Mouse (Mus musculus): ENCODE measurements around the gene Dact2.

Dact2 gene

DNA sequence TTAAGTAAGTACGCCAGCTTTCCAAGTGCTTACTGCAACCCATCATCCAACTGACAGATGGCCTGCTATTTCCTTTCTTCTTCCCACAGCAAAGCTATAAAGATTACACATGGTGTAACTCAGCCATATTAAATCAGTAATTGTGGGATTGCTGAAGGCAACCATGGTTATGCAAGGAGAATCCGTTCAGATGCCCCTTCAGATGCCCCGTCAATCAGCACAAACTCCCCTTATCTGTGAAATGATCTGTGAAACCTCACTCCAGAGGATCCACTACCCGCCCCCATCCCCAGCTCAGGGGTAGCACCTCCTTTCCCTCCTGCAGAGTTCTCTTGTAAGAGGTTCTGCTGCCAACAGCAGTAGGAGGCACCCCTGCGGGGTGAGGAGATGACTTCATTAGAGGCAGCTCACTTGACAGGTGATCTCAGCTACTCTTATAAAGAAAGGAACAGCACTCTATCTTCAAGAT, 3.0 kb upstream of the Dact2 start:
- DNase-seq = no peak

DNA sequence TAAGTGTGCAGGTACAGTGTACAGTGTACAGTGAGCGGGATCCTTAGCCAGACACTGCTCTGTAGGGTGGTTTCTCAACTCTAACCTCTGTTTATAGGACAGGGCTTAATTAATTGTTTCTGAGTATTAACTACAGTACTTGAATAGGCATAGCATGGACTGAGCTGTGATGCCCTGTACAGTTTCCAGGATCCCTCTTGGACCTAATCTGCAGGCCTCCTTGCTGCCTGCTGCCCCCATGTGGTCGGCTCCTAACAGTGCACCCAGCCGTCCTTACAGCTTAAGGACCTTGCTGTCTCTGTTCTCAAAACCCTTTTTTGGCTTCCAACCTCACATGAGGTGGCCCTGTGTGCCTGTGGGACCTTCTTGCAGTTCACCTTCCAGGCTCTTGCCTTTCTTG, 2.0 kb upstream of the Dact2 start:
- peak; percentile 50 to 58 for DNase-seq

DNA sequence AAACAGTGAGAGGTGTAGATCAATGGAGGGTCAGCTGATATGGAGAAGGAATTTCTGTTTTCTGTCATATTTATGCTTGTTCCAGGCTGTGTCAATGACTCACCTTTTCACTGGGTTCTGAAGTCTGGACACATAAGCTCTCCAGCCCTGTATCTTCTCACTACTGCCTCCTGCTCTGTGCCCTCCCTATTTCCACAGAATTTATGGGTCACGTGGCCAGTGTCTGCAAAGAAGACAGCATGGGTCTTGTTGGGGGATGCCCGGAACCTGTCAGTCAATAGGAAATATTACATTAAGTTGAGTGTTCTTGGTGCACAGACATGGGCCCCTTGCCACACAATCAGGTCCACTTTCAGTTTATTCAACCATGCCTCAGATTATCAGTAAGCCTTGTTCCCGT, 1.1 kb upstream of the Dact2 start:
- DNase-seq = no peak

DNA sequence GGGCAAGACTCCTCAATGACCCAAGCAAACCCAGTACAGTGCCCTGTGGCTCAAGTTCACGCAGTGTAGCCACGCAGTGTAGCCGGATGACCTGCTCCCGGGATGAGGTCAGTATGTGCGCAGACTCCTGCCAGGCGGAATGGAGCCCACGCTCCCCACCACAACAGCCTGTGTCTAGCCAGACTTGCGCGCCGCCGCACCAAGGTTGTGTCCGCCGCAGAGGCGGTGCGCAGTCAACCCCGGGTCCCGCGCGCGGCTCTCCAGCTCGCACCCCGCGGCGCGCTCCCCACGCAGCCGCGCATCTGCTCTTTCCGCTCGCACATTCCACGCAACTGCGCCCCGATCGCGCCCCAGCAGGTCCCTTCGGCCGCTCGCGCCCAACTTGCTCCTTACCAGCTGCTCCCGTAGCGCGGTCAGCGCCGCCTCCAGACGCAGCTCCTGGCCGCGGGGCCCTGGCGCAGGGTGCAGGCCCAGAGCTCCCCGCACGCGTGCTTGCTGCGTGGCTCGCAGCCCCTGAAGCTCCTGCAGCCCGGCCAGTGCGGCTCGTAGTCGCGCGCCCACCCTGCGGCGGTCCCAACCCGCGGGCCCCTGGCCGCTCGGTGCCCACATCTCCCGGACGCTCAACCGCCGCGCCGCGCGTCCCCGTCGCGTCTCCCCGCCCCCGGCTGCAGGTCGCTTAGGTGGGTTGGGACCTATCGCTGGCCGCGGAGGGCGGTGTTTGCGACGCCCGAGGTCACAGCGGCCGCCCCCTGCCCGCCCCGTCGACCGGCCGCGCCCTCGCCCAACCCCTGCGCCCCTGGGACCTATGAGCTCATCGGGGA, 773 bp downstream of the Dact2 start:
- peak; percentile 62 for DNase-seq

DNA sequence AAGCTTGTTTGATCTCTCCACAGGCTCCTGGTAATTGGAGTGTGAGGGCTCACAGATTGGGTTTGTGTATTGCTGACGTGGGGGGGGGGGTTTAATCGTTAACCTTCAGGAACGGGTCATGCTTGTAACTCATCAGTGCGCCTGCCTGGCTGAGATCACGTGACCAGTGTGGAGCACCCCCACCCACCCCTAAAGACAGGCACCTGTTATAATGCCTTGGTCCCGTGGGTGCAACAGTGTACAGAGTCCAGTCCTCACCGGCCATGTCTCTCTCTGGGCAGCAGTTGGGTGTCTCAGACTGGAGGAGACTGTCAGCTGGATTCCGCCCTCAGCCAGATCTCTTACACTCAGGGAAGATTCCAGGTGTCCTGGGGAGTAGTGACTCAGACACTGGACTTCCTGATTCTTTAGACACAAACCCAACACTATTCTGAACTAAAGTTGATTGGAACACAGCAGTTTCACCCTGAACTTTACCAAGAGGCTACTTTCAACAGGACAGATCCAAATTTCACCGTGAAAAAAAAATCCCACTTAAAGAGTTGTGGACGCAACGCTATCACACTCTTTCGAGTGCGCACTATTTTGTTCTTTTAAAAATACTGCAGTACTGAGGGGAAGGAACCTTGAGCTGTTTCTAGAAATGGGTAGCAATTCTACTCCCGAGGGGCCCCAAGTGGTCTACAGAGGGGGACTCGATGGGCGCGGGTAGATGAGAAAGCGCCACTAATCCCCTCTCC, 1.6 kb downstream of the Dact2 start:
- DNase-seq = peak in 1 of 2 experiments; percentile 17

DNA sequence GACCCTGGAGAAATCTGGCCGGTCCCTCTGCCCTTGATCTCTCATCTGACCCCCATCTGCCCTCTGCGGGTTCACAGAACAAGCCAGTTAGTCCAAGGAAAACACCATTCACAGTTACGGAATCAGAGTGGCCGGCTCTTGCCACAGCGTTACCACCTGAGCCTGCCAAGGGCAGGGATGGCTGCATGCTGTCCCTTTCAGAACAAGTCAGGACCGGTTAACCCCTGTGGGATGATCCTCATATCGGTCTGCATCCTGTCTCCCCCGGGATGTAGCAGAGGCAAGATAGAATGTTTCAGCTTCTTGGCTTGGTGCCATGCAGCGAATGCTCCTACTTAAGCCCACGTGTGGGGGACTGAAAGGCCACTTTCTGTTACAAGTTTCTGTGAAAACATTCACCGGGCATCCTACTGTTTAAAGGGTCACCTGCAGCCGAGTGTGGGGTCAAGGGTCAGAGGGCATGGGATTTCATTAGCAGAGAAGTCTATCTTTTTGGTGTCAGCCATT, 2.8 kb downstream of the Dact2 start:
- no peak for DNase-seq

DNA sequence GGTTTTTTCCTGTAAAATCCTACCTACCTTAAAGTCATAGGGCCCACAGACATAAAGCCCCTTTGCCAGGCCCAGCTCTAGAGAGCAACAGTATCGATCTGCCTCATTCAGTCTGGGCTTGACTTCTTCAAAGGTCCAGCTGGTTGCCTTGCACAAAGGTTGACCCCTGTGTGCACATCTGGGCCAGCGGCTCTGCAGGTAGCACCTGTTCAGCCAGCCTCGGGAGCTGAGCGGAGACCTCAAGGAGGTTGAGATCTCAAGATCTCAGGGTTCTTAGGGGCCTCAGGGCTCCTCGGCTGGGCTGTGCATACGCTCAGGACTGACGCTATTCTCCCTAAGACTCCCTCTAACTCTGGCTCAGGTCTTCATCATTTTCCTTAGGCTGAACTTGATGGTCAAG, 3.9 kb downstream of the Dact2 start:
- DNase-seq = no peak

DNA sequence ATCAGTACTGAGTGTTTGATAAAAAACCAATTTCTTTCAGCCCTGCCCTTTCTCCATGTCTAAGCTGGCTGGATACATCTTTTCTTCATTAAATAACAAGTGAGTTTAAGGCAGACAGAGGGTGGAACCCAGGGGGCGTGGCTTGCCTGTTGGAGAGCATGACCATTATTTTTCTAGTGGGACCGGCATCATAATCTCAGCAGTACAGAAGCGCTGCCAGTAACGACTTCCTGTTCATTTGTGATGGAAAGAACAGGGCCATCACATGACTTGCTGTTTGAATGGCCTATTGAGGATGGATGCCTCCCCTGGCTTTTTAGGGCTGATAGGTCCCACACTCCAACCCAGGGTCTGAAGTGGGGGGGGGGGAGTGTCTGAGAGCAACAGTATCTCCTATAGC, 4.5 kb downstream of the Dact2 start:
- DNase-seq = no peak

DNA sequence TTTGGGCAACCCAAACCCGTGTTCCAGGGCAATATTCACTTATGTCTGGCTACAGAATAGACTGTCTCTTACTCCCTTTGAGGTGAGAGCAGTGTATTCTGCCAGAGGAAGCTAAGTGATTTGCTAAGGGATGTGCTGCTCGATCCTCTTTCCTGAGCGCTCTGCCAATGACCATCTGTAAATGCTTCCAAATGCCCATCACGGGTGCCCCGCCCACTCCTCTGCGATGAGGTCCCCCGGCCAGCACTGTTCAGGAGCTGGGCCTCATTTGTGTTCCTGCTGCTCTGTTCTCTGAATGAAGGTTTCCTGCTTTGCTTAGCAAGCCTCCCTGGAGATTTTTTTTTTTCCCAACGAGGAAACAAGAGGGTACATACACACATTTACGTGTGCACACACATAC, 11.2 kb downstream of the Dact2 start:
- no peak for DNase-seq

DNA sequence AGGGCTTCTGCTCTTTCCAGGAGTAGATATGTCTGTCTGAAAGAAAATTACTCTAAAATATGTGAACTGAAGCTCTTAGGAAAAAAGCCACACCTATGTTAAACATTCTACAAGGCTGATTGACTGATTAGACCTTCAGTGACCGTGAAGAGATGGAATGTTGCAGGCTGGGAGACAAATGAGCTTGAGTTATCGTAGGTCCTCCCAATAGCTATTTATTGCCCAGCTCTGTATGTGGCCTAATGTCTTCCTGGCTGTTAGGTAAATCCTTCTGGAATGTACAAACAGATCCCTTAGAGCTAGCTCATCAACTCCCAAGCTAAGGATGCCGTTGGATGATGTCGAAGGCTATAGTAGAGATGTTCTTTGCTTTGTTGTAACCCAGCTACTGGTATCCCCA, 11.7 kb downstream of the Dact2 start:
- DNase-seq = no peak

DNA sequence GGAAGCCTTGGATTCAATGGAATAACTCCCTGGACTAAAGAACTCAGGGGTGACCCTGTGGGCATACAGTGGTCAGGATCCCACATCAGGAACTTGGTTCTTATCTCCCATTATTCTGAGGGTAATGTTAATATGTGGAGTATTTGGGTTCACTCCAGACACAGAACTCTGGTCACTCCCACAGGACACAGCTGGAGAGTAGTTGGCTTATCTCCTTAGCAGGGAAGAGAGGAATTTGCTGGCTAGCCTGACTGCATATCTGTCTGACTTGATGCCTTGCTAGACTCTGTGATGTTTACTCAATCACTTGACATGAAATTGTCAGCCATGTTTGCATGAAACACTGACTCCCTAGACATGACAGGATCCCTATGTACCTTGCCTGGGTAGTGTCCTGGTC, 15.6 kb downstream of the Dact2 start:
- DNase-seq = no peak

DNA sequence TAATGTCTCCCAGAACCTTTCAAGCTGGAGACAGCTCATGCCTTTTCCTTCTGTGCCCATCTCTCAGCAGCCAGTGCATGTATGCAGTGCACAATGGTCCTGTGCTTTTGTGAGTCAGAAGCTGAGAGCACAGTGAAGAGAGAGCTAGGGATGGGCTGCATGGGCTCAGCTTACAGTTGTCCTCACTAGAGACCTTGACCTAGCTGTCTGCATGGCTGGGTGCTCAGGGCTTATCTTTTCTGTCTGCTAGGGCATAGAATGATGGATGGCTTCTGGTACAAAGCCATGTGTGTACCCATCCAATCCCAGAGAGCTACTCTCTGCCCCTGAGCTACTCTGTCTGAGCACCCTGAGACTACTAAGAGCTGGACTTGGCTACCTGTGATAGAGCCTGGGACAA, 17.0 kb downstream of the Dact2 start:
- DNase-seq = no peak

DNA sequence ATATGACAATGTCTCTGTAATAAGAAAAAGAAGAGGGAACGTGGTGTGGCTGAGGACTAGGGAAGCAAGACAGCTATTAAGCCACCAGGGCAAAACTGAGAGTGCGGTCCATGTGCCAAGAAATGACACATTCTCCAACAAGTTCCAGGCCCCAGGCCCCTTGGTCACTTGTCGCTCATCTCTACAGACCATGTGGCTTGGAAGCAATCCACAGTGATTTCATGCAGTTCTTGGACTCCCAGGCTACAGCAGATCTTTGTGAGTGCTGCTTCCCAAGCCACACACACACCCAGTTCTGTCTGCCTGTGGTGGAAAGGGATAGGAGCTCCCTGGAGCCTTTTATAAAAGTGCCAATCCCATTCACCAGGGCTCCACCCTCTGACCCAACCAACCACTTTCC, 17.9 kb downstream of the Dact2 start:
- no peak for DNase-seq

DNA sequence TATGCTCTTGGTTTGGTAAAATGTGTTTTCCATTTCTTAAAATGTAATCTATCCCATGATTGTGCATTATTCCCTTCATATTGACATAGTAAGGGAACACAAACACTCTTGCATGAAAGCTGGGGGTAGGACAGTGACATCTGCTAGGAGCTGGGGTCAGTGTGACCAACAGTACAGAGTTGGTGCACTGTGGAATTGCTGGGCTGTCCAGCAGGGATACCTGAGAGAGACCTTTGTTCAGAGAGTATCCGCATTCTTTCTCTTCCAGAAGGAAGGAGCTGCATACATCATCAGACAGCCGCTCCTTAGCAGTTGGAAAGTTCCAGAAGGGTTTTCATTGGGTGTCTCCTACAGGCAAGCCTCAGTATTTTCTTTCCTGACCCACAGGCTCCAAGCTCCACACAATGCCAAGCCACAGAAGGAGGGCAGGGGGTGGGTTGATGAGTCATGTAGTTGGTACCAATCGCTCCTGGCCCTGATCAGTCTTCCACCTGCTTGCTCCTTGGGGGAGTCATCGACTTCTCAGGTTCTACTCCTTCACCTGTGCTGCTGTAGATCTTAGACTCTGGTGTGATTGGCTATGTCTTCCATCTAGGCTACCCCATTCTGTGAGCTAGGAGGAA, 19.8 kb downstream of the Dact2 start:
- DNase-seq = no peak

DNA sequence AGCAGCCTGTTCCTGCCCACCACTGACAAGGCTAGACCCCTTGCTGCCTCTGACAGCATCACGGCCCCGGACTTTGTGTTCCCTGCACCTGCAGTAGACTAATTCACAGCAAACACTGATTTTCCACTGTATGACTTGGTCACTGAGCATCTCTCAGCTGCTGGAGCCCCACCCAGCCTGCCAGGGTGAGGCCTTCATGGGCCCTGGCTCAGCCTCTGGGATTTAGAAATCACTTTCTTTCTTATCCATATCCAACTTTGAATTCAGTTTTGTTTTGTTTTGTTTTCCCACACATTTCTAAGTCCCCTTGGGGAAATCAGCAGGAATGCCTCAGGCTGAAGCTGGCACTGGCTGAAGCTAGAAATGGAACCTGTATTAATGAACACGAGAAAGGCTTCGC, 20.4 kb downstream of the Dact2 start:
- no peak for DNase-seq

DNA sequence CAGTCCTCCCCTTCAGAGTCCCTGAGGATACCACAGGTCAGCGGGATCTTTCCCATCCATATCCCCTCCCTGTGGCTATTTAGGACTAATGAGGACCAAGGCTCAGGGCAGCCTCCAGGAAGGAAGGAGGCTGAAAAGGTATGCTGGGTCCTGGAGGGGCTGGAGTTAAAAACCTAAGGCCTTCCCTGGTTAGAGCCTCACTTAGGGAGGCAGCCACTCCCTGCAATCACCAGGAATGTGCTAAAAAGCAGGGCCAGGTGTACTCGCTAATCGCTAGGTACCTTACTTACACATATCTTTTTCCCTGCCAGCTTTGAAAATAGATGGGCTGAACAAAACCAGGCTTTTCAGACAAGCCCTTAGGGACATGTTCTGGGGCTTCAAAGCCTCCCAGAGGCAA, 21.2 kb downstream of the Dact2 start:
- no peak for DNase-seq

DNA sequence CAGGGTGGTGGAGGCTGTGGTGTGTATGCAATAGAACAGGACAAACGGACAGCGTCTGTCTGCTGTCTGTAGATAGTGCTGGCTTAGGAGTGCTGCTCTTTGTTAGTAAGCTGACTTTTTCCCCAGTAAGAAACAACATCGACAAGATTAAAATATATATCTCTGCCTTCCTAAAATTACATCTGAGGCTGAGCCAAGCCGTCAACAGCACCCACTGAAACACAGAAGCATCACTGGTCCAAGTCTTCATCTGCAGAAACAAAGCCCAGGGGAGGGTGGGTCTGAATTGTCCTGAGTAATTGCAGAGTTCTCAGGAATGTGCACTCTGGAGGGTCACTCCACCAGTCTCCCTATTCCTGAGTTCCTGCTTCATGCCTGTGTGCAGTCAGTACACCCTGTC, 25.2 kb downstream of the Dact2 start:
- no peak for DNase-seq

DNA sequence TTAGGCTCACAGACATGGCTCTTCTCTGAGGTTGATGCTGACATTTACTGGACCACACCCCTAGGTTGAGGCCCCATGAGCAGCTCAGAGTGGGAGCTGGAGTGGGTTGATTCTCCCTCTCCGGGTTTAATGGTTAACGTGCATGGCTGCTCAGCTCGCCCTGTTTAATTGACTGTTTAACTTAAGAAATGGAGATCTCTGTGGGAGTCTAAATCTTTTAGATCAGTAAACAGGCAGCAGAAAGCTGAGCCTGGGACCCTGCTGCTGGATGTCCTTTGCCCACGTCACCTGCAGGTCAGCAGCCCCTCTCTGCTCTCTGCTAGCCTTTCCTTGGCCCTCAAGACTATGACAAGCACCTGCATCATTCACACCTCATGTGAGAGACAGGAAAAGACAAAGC, 25.6 kb downstream of the Dact2 start:
- no peak for DNase-seq

DNA sequence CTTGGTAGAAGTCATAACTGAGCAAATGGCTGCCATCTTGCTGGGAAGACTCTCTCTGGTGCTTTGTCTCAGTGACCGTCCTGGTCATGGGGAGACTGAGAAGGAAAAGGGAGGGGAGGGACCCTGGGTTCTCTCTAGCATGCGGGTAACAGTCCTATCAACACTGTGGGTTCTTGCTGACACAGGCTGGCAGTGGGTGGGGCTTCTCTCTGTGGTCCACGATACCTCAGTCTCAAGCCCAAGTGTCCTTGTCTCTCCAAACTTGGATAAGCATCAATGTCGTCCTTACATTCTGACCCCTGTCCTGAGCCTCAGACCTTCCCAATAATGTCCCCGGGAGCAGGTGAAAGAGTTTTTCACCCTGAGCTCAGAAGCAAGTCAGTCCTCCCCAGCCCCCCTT, 26.1 kb downstream of the Dact2 start:
- no peak for DNase-seq

DNA sequence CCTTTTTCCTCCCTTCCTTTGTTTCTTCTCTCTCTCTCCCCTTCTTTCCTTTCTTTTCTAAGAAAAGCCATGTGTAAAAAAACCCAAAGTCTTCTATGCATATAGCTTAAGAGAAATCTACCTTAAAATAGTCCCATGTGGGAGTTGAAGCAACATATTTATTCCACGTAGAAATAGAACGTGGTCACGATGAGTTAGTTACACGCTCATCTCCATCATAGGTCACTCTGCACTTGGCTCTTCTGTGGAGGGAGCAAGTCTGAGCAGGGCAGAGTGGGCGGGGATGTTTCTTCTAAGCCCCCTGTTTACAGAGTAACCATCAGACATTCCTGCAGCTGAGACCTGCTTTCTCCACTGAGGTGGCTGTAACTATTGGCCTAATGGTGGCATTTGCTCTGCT, 27.1 kb downstream of the Dact2 start:
- DNase-seq = no peak

DNA sequence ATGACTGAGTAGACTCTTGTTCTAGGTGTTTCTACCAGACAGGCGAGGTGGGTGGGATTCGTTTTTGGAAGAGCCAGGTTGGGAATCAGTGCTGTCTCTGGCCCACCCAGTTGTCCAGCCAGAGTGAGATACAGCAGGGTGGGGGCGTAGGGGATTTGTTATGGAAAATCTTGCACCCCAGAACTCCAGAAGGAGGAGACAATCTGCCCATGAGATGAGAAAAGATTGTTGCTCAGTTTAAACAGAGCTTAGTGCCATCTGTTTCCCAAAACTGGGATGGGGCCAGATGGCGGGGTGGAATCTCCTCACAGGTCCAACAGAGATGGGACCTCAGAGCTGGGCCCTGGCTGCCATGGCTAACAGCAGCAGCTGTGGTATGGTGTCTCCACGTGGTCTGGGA, 28.4 kb downstream of the Dact2 start:
- no peak for DNase-seq

DNA sequence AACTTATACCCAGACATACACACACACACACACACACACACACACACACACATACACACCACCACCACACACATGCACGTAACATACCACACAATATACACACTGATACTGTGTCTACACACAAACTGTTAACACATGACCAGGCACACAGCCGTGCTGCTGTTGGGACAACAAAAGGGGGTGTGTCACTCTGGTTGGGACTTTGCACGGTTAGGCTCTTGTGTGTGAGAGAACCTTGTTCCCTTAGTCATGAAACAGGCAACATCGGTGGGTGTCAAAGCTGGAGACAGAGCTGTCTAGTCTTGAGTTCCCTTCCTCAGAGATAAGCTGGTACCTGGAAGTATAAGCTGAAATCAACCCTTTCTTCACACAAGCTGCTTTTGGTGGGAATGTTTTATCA, 29.1 kb downstream of the Dact2 start:
- no peak for DNase-seq

DNA sequence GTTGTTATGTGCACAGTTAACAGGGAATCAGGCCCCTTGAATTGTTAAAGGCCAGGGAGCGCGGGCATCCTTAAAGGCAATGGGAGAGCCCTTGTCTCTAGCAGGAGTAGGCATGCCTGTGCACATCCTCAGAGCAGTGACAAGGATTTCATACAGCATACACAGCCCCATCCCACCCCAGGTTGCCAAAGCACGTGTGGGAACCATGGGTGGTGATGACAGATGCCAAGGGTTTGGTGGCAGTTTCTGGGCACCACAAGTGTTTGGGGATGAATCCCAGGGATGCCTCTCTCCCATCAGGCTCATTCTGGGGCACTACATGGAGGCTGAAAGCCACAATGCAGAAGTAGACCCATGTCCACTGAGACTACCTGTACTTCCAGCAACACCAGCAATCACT, 29.7 kb downstream of the Dact2 start:
- DNase-seq = no peak

DNA sequence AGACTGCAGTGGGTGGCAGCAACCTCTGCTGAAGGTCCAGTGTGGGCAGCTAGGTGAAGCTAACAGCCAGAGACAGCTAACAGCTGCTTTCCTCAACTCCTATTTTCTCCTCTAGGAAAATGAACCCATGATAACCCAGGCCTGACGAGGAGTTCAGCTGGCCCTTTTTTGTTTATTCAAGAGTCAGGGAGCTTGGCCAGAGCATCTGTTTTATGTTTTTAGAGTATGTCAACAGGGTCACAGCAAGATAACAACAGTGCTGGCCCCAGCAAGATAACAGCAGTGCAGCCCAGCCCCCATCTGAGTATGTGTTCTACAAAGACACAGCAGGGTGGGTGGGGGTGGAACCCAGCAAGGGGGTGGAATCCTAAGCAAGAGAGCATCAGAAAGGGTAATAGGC, 30.6 kb downstream of the Dact2 start:
- no peak for DNase-seq

All from lung, adult 18-20 months (tissue).